Mouse (Mus musculus): ENCODE measurements at regions not wholly inside any gene's neighbourhood (a gene's known extent, or its start where the extent isn't known, plus 50 kb on each side); places are given as distances from the start of the nearest gene placed in this dataset.
A peak's percentile ranks its signal among the peaks of the same experiment; 100 is the strongest.

DNA sequence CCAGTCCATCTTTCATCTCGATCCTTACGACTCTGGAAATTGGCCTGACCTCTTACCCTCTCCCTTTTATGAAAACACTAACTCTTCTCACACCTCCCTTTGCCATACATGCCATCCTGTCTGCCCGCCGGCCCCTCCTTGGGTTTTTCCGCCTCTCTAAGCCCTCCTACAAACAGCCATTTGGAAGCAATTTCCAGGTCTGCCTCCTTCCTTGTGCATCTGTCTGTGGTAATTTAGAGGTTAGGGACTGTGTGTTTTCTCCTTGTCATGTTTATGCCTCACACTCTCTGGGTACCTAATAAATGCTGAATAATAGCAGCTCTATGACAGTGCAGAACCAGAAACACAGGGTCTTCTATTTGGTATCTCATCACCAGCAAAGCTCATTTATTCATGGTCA, 99.7 kb upstream of the Adgrl2 start:
- Histone ChIP-seq H3K27ac (ENCODE audit: insufficient read depth, low read depth) (no peak overlapping the region), H3K9ac (ENCODE audit: insufficient read depth, low read depth) (no peak overlapping the region), H3K36me3 (replicated peaks in 1 of 2; ENCODE audit: control insufficient read depth in 1 of 2, insufficient read depth in 1 of 2, low read length in 1 of 2) (no peaks in the 10 kb centered on the region), H3K4me3 (replicated peaks in 1 of 3; ENCODE audit: low read depth in 2 of 3, low read length in 2 of 3, poor library complexity in 1 of 3) (no peak overlapping the region), H3K4me2 (ENCODE audit: insufficient read depth, low read depth, poor library complexity, severe bottlenecking) (no peak overlapping the region), H3K9me3 (replicated peaks; ENCODE audit: low read length) (no peaks in the 10 kb centered on the region), H3K4me1 (ENCODE audit: control insufficient read depth in 1 of 2, insufficient read depth in 2 of 2) (peaks cover 0 to 9% of the 10 kb centered on the region in 2 experiments; a peak in 2 of 4 replicates), H3K79me2 (replicated peaks; ENCODE audit: control insufficient read depth, extremely low read depth, insufficient read depth, poor library complexity, severe bottlenecking) (no peaks in the 10 kb centered on the region), H3K27me3 (replicated peaks) (no peaks in the 10 kb centered on the region)
- DNase-seq (ENCODE audit: extremely low read depth): no peak
- dilution Hi-C loops (cut with MboI; ENCODE audit: extremely low pct_ligation_motif_present, extremely low pct_unique_long_range_greater_than_20kb, low sequenced_read_pairs): no loop called here
- in situ Hi-C loops (cut with MboI; ENCODE audit: low pct_ligation_motif_present, low pct_unique_long_range_greater_than_20kb, low sequenced_read_pairs): no loop called here
- TF ChIP-seq CHD1 (IDR thresholded peaks at IDR 0.05; ENCODE audit: low read depth, low read length) (no peak), MAX (IDR thresholded peaks at IDR 0.05; ENCODE audit: low read length) (no peak), POLR2A (IDR thresholded peaks at IDR 0.05; ENCODE audit: low read depth, low read length) (no peak), UBTF (IDR thresholded peaks at IDR 0.05; ENCODE audit: low read depth, low read length) (no peak), SMC3 (IDR thresholded peaks at IDR 0.05; ENCODE audit: low read depth, low read length) (no peak), TBP (conservative IDR thresholded peaks at IDR 0.05; ENCODE audit: low read depth, low read length) (no peak), MAFK (IDR thresholded peaks at IDR 0.05; ENCODE audit: insufficient replicate concordance, low read length) (no peak), SIN3A (IDR thresholded peaks at IDR 0.05; ENCODE audit: low read length) (no peak), NELFE (IDR thresholded peaks at IDR 0.05; ENCODE audit: low read depth, low read length) (no peak), JUN (IDR thresholded peaks at IDR 0.05; ENCODE audit: insufficient read depth, low read depth, low read length) (no peak), ETS1 (conservative IDR thresholded peaks at IDR 0.05; ENCODE audit: low read depth, low read length) (no peak), MAZ (IDR thresholded peaks at IDR 0.05; ENCODE audit: low read depth, low read length) (no peak), EP300 (IDR thresholded peaks at IDR 0.05; ENCODE audit: low read length) (no peak), PAX5 (IDR thresholded peaks at IDR 0.05; ENCODE audit: low read length) (no peak), GABPA (IDR thresholded peaks at IDR 0.05; ENCODE audit: insufficient replicate concordance, low read depth, low read length) (no peak), ELF1 (IDR thresholded peaks at IDR 0.05; ENCODE audit: low read depth, low read length) (no peak), JUND (conservative IDR thresholded peaks at IDR 0.05; ENCODE audit: low read depth, low read length) (no peak), USF1 (IDR thresholded peaks at IDR 0.05; ENCODE audit: low read depth, low read length) (no peak), E2F4 (IDR thresholded peaks at IDR 0.05; ENCODE audit: insufficient replicate concordance, low read depth, low read length) (no peak)

DNA sequence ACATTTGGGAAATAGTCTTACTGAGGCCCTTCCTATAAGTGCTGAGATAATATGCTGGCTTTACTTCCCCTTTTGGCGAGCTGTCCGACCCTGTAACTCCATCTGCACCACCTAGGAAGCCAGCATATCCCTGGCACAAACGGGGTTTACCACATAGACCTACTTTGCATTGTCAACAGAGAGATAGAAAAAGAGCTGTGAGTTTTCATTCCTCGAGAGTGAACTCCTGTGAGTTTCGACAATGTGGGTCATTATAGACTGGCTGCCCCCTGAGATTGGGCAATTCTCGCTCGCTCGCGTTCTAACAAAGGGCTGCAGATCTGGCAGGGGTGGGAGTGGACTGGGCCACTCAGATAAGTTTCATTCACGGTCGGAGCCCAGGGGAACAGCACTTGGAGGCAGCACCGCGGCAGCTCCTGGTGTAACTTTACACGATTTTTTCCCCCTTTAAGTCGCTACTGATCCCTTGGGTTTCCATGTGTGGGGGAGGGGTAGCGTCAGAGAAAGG, 98.3 kb upstream of the Adgrl2 start:
- H3K4me2 ChIP-seq (ENCODE audit: insufficient read depth, low read depth, poor library complexity, severe bottlenecking): peak overlapping the region; percentile 78
- in situ Hi-C loops (cut with MboI; ENCODE audit: low pct_ligation_motif_present, low pct_unique_long_range_greater_than_20kb, low sequenced_read_pairs): no loop called here

More for the DNA sequence above, 98.3 kb upstream of the Adgrl2 start:
- Histone ChIP-seq H3K36me3 (replicated peaks in 1 of 2; ENCODE audit: control insufficient read depth in 1 of 2, insufficient read depth in 1 of 2, low read length in 1 of 2) (no peaks in the 10 kb centered on the region), H3K9me3 (replicated peaks; ENCODE audit: low read length) (no peaks in the 10 kb centered on the region), H3K79me2 (replicated peaks; ENCODE audit: control insufficient read depth, extremely low read depth, insufficient read depth, poor library complexity, severe bottlenecking) (no peaks in the 10 kb centered on the region), H3K4me1 (ENCODE audit: control insufficient read depth in 1 of 2, insufficient read depth in 2 of 2) (peaks cover 0 to 9% of the 10 kb centered on the region in 2 experiments; a peak in 2 of 4 replicates), H3K4me3 (replicated peaks in 1 of 3; ENCODE audit: low read depth in 2 of 3, low read length in 2 of 3, poor library complexity in 1 of 3) (peak overlapping the region in 1 of 3 experiments; percentile 15), H3K27me3 (replicated peaks) (no peaks in the 10 kb centered on the region), H3K9ac (ENCODE audit: insufficient read depth, low read depth) (no peak overlapping the region), H3K27ac (ENCODE audit: insufficient read depth, low read depth) (no peak overlapping the region)
- DNase-seq (ENCODE audit: extremely low read depth): peak; percentile 17
- TF ChIP-seq ELF1 (IDR thresholded peaks at IDR 0.05; ENCODE audit: low read depth, low read length) (no peak), TCF12 (IDR thresholded peaks at IDR 0.05; ENCODE audit: low read depth, low read length) (no peak), PAX5 (IDR thresholded peaks at IDR 0.05; ENCODE audit: low read length) (no peak), JUND (conservative IDR thresholded peaks at IDR 0.05; ENCODE audit: low read depth, low read length) (no peak), TBP (conservative IDR thresholded peaks at IDR 0.05; ENCODE audit: low read depth, low read length) (no peak), SMC3 (IDR thresholded peaks at IDR 0.05; ENCODE audit: low read depth, low read length) (no peak), ZKSCAN1 (IDR thresholded peaks at IDR 0.05; ENCODE audit: borderline replicate concordance, low read depth, low read length) (no peak), NRF1 (IDR thresholded peaks at IDR 0.05; ENCODE audit: low read depth, low read length) (no peak), POLR2A (IDR thresholded peaks at IDR 0.05; ENCODE audit: low read depth, low read length) (no peak)
- dilution Hi-C loops (cut with MboI; ENCODE audit: extremely low pct_ligation_motif_present, extremely low pct_unique_long_range_greater_than_20kb, low sequenced_read_pairs): no loop called here
